Mouse (Mus musculus): ENCODE measurements around the gene Gm8334. TPM values are rescaled to one million over a fixed set of nuclear protein-coding genes. Genes with fewer than 3 reads are reported as not detected.
"Not testable (repeated sequence)": the region's sequence is repeated elsewhere in the genome, so short reads cannot be mapped to it uniquely, and the experiment has no call there.

Gene Gm8334
- not detected in 2 replicates for polyA plus RNA-seq (2014; fragmentation: Nextera tagmentation; extraction: Ambion mirVana)

DNA sequence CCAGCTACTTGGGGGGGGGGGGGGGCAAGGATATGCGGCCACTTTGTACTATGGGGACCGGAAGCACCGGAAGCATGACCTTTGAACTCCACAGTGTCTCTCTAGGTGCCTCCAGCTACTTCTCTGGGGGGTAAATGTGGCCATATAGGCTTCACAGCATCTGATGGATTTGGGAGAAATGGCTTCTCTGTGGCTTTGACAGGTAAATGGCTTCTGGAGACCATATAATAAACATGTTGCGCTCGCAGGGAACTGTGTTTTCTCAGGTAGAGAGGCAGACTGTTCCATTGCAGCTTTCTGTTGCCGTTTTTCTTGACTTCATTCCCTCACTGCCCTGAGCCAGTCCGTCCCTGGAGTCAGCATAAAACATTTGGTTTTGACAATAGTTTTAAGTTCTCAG, at the start of gene Gm8334:
Gene Gm8334 (minus strand): TSS at position 101 of the 400 bp plus-strand sequence.
- not testable (repeated sequence) for H3K4me2 ChIP-seq (replicated peaks; ENCODE audit: low read depth, low read length); H3K27ac ChIP-seq (ENCODE audit: low read depth, low read length); H3K9ac ChIP-seq (ENCODE audit: low read depth, low read length); H3K4me3 ChIP-seq (ENCODE audit: low read length); H3K36me3 ChIP-seq (ENCODE audit: control insufficient read depth, insufficient read depth, low read length); H3K4me1 ChIP-seq (ENCODE audit: control insufficient read depth, insufficient read depth, low read length); H3K27me3 ChIP-seq (ENCODE audit: control insufficient read depth, insufficient read depth, low read length); H3K9me3 ChIP-seq (ENCODE audit: control insufficient read depth, low read length); ATAC-seq (ENCODE audit: low FRiP score, low TSS enrichment)
- 86% methylated on average over 4 of the region's 7 CpGs for WGBS

- H3K4me3 ChIP-seq (ENCODE audit: low read length); H3K9ac ChIP-seq (ENCODE audit: low read depth, low read length); ATAC-seq (ENCODE audit: low FRiP score, low TSS enrichment); H3K4me1 ChIP-seq (ENCODE audit: control insufficient read depth, insufficient read depth, low read length); H3K9me3 ChIP-seq (ENCODE audit: control insufficient read depth, low read length); H3K4me2 ChIP-seq (replicated peaks; ENCODE audit: low read depth, low read length); H3K36me3 ChIP-seq (ENCODE audit: control insufficient read depth, insufficient read depth, low read length); H3K27me3 ChIP-seq (ENCODE audit: control insufficient read depth, insufficient read depth, low read length); H3K27ac ChIP-seq (ENCODE audit: low read depth, low read length): not testable (repeated sequence)
- 85% methylated on average over 2 of the region's 4 CpGs for WGBS
Measured at GRCm38 (mm10) chrX:148663298-148663697, 48.3 kb upstream of the Gm8334 start, which contains the start of gene Gm15127. TSS of gene Gm15127 (plus strand) at chrX:148663598.

Other genes starting within 250 kb of the Gm8334 start
- not detected in 2 replicates for gene Gm15114, start 126.2 kb downstream of the Gm8334 start, polyA plus RNA-seq (2014; fragmentation: Nextera tagmentation; extraction: Ambion mirVana)
- not detected in 2 replicates for gene Gm15127, start 48.4 kb upstream of the Gm8334 start, polyA plus RNA-seq (2014; fragmentation: Nextera tagmentation; extraction: Ambion mirVana)
- gene Luzp4, start 242.5 kb upstream of the Gm8334 start, polyA plus RNA-seq (2014; fragmentation: Nextera tagmentation; extraction: Ambion mirVana) = not detected in 2 replicates

Measured in kidney, embryonic 14.5 days (tissue).